Mouse (Mus musculus) spleen, postnatal 36 days (tissue): Measurements from ENCODE around the gene Cers1.

Source experiments
- DNase-seq, 2 experiments: peaks; one replicate each; pipeline ENCODE4 v3.0.0; 2022; ENCODE audit warnings: low spot score in 2 of 2, mixed read lengths in 1 of 2

The Cers1 gene

DNA sequence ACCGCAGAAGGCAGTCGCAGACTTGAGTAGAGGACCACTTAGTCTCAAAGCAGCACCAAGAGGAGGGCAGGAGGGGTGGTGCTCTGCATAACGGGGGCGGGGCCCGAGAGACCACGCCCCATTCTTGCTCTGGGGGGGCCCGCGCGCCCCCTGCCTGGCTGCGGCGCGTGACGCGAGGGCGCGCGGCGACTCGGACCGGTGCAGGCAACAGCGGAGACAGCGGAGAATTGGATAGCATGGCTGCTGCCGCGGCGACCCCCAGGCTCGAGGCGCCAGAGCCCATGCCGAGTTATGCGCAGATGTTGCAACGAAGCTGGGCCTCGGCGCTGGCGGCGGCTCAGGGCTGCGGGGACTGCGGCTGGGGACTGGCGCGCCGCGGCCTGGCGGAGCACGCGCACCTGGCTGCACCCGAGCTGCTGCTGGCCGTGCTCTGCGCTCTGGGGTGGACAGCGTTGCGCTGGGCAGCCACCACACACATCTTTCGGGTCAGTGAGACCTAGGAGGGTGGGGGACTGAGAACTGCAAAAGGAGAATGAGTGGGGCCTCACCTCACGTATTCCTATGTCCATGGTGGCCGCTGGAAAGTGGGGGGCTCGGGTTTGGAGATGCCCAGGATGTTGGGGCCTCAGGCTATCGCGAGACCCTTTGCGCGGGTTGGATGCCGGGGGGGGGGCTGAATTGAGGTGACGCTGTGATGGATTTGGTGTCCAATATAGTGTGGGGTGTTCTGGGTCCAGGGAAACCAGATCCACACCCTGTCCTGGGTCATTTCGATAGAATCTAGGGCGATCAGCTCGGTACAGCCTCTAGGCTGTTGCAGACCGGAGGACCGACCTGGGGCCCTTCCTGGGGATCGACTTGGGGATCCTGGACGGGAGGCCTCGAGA, at the start of gene Cers1:
Gene Cers1 (plus strand): TSS at position 152 of the 887 bp plus-strand sequence.
- peak; percentile 26 to 31 for DNase-seq

DNA sequence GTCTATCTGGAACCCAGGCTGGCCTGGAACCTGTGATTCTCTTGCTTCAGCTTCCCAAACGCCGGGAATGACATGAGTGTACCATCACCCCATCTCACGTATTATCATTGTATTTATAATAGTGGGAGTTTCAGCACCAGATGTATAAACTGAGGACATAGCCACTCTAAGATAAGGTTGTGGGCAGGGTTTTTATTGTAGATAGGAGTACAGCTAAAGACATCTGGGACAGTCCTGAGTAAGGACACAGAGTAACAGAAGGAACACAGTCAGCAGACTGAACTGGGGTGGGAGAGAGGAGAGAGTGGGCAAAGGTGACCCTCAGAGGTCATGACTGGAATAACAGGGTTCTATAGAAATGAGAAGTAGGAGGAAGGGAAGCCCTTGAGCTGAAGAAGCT, 47.9 kb upstream of the Cers1 start:
- no peak for DNase-seq

DNA sequence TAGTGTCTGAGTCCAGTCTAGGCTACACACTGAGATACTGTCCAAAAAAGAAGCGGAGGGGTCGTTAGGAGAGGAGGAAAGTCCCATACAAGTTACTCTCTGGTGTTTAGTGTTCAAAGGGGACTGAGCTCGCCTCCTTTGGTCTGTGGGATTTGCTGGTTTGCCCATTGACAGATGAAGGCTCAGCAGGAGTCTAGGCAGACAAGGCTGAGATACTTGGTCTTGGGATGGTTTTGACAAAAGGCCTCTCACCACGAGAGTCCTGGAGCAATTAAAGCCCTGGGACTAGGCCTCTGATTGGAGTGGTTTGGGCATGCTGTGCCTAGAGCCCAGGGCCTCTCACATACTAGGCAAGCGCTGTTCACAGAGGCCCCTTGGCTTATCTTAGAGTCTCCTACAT, 47.3 kb upstream of the Cers1 start:
- no peak for DNase-seq

DNA sequence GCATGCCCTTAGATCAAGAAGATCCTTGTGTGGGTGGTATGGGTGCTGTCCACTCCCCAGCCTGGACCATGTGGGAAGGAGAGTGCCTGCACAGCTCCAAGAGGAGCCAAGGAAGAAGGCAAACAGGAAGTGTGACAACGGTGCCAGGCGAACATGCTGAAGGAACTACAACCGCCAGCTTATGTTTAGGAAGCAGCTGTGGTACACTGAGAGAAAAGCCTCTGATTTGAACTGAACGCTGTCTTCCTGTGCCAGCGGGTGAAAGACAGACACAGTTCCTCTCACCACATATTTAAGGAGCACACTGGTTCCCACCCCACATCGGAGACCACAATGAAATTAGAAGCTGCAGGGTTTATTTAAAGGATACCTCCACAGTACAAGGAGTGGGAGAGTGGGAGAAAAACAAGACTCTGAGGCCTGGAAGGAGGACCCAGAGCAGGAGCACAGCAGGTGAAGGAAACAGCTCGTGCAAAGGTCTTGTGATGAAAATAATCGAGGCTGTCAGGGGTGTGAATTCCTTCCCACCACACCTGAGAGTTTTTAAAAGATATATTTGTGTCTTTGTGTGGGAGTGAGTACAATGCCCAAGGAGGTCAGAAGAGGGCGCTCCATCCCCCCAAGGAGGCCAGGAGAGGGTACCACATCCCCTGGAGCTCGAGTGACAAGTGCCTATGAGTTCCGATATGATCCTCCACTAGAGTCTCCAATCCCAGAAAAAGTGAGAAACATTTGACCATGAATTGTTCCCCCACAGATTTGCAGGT, 46.6 kb upstream of the Cers1 start:
- no peak for DNase-seq

DNA sequence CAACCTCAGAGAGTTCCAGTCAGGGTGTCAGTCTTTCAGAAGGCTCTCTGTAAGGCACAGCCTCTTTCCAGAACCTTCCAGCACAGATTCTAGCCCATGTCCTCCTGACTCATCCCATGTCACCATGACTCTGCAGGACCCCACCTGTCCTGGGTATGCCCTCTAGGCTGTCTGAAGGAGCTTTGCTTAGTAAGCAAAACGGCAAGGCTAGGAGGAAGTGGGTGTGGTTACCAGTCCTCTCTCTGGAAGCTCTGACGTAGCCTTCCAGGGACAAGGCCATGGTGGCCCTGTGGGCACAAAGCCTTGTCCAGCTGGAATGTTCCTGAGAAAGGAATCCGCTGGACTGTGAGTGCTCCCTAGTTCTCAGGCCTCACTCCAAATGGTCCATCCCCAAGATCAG, 42.6 kb upstream of the Cers1 start:
- DNase-seq: peak; percentile 13 to 37

DNA sequence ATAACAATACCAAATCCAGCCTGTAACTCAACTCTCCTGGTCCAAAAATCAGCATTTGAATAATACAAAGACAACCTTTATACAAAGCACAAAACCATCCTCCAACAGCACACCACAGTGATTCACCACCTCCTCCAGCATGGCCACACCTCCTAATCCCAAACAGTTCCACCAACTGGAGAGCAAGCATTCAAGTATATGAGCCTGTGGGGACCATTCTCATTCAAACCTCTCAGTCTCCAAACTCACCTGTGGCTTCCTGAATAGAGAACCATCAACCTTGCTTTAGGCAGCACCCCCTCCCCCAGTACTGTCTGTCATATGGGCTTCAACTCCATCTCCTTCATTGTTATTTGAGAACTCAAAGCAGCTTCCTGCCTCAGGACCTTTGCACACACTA, 41.2 kb upstream of the Cers1 start:
- DNase-seq: no peak

DNA sequence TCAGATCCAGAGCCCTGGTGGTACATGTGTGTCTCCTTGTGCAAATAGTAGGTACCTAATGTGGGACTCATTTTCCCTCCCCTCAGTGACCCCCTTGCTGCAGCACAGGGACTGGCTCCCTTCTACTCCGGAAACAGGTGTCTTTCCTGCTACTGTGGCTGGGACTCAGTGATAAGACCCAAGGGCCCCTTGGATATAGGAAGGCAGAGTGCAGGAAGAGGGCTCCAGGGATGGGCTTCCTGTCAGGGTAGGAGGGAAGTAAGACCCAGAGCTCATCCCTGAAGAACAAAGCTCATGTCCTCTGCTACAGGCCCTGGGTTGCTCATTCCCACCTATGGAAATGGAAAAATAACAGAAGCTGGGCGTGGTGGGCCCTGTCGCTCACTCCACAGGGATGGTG, 39.1 kb upstream of the Cers1 start:
- DNase-seq: no peak

DNA sequence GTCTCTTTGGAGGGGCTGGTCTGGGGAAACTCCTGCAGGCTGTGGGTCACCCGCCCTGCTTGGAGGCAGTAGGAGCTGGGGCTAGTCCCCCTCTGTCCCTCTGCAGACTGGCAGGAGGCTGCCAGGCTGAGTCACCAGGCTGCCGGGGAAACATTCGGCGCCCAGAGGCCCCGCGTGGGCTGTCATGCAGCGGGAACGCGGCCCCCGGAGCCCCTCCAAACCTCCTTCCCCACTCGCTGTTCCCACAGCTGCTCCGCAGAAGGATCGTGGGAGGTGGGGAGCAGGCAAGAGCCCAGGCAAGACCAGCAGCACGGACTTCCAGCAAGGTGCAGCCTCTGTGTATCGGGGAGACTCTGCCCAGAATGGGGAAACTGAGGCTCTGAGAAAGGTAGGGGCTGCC, 37.4 kb upstream of the Cers1 start:
- no peak for DNase-seq

DNA sequence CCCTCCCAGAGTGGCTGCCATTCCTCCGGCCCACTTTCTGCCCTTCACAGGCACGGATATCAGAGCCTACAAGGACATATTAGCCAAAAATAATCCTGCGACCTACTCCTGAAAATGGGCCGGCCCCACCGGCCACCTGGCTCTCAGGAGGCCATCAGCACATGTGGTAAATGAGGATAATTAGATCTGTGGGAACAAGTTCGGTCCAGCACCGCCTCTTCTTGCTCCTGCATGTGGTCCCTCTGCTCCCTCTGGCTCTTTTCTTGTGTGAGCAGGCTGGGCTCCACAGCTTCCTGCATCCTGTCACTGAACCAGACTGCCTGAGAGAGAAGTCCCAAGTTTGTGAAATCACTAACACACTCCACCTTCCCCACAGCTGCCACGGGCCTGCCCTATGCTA, 36.3 kb upstream of the Cers1 start:
- DNase-seq: no peak

DNA sequence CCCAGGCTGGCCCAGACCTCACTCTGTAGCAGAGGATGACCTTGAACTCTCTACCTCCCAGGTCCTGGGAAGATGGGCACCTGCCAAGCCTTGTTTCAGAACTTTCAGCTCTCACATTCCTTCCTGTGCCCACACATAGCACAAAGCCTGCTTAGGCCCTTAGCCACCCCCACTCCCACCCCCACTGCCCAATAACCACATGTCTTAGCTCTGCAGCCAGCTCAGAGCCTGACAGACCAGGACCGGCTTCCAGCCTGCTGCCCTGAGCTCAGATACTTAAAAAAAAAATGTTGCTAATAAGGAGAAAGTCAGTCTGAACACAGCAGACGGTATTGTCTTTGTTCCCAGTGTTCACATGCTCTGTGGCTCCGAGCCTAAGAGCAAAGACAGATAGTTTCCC, 34.6 kb upstream of the Cers1 start:
- DNase-seq: no peak

DNA sequence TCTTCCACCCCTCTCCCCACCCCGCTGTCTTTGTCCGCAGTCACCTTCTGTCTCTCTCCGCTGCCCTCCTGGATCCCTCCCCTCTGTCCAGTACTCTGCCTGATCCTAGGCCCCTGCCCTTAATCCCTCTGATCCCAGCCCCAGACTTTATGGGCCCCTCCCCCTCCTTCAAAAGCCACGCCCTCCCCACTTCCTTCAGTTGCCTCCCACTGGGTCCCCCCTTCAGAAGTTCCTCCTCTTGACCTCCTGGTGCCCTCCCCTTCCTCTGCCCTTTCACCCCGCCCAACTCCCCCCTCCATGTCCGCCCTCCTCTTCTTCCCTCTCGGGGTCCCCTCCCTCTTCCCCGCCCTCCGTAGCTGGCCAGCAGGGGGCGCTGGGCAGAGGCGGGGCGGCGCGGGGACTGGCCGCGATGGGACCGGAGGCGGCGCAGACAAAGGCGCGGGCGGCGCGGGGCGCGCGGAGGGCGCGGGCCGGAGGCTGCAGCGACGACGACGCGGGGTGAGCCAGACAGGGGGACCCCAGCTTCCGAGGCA, 32.9 kb upstream of the Cers1 start, which contains the start of gene Homer3:
Gene Homer3 (plus strand): TSS at position 225 of the 533 bp plus-strand sequence.
- DNase-seq: peak; percentile 92 to 93

DNA sequence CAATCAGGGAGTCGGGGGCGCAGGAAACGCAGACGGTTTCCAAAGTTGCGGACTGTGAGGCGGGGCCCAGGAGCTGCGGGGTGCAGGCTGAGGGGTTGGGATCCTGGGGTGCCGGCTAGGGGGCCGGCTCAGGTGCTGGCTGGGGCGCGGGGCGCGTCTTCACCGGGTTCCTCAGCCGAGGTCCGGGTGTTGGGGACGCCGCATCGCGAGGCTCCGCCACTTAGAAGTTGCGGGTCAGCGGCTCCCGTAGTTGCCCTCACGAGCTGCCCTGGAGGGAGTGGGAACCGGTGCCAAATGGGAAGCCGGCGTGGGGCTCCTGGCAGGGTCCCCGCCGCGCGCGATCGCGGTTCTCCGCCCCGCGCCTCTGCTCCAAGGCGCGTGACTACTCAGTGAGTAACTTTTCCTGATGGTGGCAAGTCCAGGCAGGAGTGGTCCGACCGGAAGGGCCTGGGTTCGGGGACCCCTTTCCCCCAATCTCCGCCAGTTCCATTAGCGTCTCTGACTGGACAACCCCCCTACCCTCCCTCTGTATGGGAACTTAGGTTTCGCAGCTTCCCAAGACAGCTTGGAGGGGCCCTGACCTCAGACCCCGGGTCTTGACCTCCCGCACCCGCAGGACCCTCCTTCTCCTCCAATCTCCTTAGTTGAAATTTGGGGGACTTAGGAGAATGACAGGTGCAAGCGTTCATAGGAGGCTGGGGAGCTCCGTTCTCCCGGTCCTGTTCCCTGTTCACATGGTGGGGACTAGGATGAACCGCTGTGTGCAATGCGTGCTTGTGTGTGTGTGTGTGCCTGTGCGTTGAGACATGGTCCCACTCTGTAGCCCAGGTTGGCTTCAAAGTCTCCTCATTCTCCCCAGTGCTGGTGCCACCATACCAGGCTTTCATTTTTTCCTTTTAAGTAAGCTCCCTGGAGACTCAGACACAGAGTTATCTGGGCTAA, 32.2 kb upstream of the Cers1 start:
- peak in 1 of 2 experiments; percentile 10 for DNase-seq

DNA sequence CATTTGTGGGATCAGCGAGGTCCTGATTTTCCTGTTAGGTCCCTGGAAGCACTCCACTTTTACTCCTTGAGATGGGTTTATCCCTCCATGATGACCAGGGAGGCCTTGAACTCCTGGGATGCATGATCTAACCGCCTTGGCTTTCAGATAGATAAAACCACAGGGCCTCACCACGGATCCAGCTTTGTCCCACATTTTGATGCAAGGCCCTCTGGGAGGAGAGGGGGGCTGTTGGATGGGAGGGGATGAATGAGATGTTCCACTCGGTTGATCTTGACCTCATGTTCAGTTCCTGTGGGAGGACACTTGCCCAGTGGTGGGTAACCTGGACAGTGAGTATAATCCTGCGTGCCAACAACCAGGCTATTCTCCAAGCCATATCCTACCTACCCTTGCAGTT, 31.2 kb upstream of the Cers1 start:
- DNase-seq: no peak

DNA sequence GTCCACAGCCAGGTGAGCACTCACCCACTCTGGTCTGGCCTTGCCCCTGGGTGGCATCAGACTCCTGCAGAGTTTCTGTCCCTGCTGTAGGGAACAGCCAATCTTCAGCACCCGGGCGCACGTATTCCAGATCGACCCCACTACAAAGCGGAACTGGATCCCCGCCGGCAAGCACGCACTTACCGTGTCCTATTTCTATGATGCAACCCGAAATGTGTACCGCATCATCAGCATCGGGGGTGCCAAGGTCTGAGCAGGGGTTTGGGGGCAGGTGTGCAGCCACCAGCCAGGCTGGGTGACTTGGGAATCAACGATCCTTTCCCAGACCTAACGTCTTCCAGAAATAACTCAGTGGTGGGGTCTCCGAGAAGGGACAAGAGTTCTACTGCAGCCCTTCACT, 30.3 kb upstream of the Cers1 start:
- DNase-seq: no peak

DNA sequence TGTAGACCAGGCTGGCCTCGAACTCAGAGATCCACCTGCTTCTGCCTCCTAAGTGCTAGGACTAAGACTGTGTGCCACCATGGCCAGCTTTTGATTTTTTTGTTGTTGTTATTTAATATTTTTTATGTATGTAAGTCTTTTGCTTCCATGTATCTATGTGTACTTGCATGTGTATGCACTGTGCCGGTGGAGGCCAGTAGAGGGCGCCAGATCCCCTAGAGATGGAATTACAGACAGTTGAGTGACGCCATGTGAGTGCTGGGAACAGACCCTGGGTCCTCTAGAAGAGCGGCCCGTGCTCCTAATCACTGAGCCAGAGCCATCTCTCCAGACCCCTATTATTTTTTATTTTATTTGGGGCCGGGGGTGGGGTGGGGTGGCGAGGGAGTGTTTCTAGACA, 28.8 kb upstream of the Cers1 start:
- DNase-seq: no peak

DNA sequence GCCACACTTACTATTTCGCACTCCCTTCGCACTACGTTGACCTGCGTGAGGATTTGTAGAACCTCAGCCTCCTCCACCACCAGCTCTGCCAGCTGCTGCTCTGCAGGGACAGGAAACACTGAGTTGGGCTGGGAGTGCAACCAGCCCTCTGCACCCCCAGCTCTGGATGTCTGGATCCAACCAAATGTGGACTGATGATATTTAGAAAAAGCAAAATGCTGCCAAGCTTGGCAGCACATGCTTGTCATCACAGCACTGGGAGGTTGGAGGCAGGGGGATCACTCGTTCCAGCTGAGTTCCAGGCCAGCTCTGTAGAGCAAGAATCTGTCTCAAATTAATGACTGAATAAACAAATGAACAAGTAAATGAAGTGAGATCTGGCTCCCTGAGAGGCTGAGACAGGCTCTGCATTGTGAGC, 21.6 kb upstream of the Cers1 start:
- no peak for DNase-seq

DNA sequence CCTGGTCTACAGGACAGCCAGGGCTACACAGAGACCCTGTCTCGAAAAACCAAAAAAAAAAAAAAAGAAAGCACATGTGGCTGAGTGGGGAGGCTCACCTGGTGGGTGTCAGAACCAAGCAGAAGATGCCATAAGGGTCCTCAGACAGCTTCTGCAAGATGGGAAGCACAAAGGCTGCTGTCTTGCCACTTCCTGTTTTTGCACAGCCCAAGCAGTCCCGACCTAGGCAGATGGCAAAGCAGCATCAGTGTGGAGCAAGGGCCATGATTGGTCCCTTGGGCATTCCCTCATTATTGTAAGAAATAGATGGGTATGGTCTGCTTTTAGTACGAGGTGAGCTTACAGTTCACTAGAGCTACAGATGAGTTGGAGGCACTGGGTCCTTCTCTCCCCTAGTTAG, 14.7 kb upstream of the Cers1 start:
- no peak for DNase-seq

DNA sequence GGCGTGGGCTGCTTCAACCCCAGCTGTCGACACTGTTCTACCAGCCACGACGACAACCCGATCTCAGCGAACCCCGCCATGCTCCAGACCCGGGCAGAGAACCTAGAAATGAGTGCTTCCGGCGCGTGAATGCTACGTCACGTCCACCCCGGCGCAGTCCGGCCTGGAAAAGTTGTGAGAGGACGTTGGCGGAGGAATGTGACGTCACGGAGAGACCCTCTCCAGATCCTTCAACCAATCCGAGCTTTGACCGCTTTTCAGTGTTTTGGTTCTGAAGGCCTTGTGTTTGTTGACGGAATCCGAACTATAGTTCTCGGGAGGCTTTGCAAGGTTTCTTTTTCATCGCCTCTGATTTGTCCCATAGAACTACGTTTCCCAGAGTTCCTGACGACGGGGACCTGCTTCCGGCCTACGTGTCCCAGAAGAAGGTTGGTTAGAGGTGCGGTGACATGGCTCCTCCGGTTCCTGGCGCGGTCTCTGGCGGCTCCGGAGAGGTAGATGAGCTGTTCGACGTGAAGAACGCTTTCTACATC, 13.2 kb upstream of the Cers1 start, which contains the start of the genes Ddx49 and Cope:
Gene Ddx49 (minus strand): TSS at position 132 of the 533 bp plus-strand sequence.
Gene Cope (plus strand): TSS at position 161 of the 533 bp plus-strand sequence.
- peak; percentile 90 to 91 for DNase-seq

DNA sequence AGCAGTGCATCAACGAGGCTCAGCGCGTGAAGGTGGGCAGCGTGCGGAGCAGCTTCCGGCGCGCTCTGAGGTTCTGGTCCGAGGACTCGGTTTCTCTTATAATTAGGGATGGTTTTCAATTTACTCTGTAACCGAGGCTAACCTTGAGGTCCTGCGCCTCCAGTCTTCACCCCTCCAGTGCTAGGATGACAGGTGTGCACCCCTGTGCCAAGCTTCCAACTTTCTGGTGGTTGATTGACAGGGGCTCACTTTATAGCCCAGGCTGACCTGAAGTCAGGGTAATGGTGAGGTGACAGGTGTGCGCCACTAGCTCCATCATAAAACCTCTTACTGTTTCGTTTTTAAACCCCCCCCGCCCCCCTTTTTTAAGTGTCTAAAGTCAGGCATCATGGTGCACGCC, 12.7 kb upstream of the Cers1 start:
- DNase-seq: no peak

DNA sequence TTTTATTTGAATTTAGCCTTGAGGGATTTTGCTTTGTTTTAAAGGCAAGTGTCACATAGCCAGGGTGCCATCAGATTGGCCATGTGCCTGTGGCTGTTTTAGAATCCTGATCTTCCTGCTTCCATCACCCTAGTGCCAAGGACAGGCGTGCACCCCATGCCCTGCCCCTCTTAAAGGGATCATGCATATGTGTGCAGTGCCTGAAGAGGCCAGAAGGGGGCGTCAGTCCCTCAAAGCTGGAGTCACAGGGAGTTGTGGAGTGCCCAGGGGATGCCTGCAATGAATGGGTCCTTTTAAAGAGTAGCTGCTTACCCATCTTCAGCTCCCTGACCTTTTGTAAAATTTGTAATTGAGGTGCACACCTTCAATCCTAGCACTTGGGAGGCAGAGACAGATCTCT, 6.3 kb upstream of the Cers1 start:
- no peak for DNase-seq

DNA sequence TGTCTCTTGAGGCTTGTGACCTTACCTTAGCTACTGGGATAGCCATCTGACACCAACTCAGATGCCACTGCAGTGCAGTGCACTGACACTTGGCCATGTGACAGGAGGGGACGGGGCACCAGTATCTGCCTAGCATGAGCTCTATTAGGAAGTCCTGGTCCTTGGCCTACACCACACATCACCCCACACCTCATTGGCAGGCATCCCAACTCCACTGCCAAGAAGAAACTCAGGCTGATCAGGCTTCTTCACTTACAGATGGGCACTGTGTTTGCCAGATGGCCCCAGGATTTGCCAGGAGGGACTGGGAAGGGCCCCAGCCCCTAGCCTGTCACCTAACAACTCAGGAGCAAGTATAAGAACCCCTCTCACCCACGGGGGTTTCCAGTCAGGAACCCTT, 2.2 kb upstream of the Cers1 start:
- DNase-seq: no peak
